Mouse (Mus musculus) limb, embryonic 14.5 days (tissue): ENCODE data around the gene Cyp2u1. TPM values are rescaled to one million over a fixed set of nuclear protein-coding genes. Genes with fewer than 3 reads are reported as not detected.

Experiments used
- ATAC-seq: fragments of 200-750 bp; cut with Nextera tagmentation; 2 replicates; pipeline ENCODE4 v1.8.0; 2017; ENCODE audit warnings: low read depth, moderate number of reproducible peaks, moderate TSS enrichment; ENCODE audit not compliant: low FRiP score
- DNase-seq: peaks from one replicate; pipeline ENCODE4 v3.0.0-alpha.2; 2015; ENCODE audit warnings: low spot score
- H3K27ac ChIP-seq: fragments of 300-500 bp; sonication (generic); replicated peaks from 2 replicates; pipeline ENCODE4 v1.5.1; 2014; ENCODE audit warnings: low read depth, mild to moderate bottlenecking, low read length, moderate library complexity, mixed read lengths
- H3K27me3 ChIP-seq: fragments of 300-500 bp; sonication (generic); 2 replicates; pipeline ENCODE4 v1.6.1; 2014; ENCODE audit warnings: low read length, mixed read lengths; ENCODE audit not compliant: control insufficient read depth, insufficient read depth
- H3K36me3 ChIP-seq: fragments of 300-500 bp; sonication (generic); 2 replicates; pipeline ENCODE4 v1.6.1; 2014; ENCODE audit warnings: mild to moderate bottlenecking, low read length, moderate library complexity, mixed read lengths; ENCODE audit not compliant: control insufficient read depth, insufficient read depth
- H3K4me1 ChIP-seq: fragments of 300-500 bp; sonication (generic); 2 replicates; pipeline ENCODE4 v1.6.1; 2014; ENCODE audit warnings: antibody characterized with exemption, low read length, mixed read lengths; ENCODE audit not compliant: control insufficient read depth, insufficient read depth
- H3K4me2 ChIP-seq: fragments of 300-500 bp; sonication (generic); replicated peaks from 2 replicates; pipeline ENCODE4 v1.6.1; 2014; ENCODE audit warnings: low read depth, mild to moderate bottlenecking, low read length, moderate library complexity; ENCODE audit not compliant: severe bottlenecking
- H3K4me3 ChIP-seq: fragments of 300-500 bp; sonication (generic); replicated peaks from 2 replicates; pipeline ENCODE4 v1.5.1; 2014; ENCODE audit warnings: low read length
- H3K9ac ChIP-seq: fragments of 300-500 bp; sonication (generic); 2 replicates; pipeline ENCODE4 v1.6.1; 2014; ENCODE audit warnings: mild to moderate bottlenecking, low read depth, low read length, moderate library complexity; ENCODE audit not compliant: severe bottlenecking
- H3K9me3 ChIP-seq: fragments of 300-500 bp; sonication (generic); 2 replicates; pipeline ENCODE4 v1.6.1; 2016; ENCODE audit warnings: low read length; ENCODE audit not compliant: control insufficient read depth
- POLR2A ChIP-seq: fragments of 200-500 bp; IDR thresholded peaks from 2 replicates; pipeline ENCODE4 v1.8.0; 2012; ENCODE audit warnings: inconsistent platforms, mild to moderate bottlenecking, moderate library complexity, borderline replicate concordance; ENCODE audit not compliant: insufficient read depth, insufficient read length; ENCODE audit errors: extremely low read depth
- WGBS: fragments of 180-500 bp; shearing (Covaris S2); extraction: QIAGEN DNeasy Blood & Tissue Kit; methylation state at CpG from one replicate; pipeline ENCODE4 v1.1.7; 2014; 5-methylcytosine and 5-hydroxymethylcytosine counted together
- polyA plus RNA-seq, 2 experiments: library from polyadenylated mRNA; depleted of rRNA in 1 of 2; stranded (reverse) in 1 of 2; unstranded in 1 of 2; fragments of >200 nt; fragmentation: Nextera tagmentation in 1 of 2; extraction: Ambion mirVana in 1 of 2; gene quantifications; 2 replicates each; pipeline versions ENCODE4 v1.2.1 to v1.2.3; 2012 to 2014

Gene Cyp2u1
- polyA plus RNA-seq, 2 experiments: 1.2 to 1.7 TPM

GRCm38 (mm10) chr3:131254991-131255390 is 48.0 kb downstream of the Cyp2u1 start:
- ATAC-seq: no peak
- 93% methylated on average over 4 of the region's 4 CpGs for WGBS
- no peak for TF ChIP-seq POLR2A

GRCm38 (mm10) chr3:131251601-131252000 is 51.4 kb downstream of the Cyp2u1 start:
- WGBS: 91% methylated on average over 7 of the region's 7 CpGs
- no peak overlapping the region for H3K4me2 ChIP-seq
- no peak overlapping the region for H3K27ac ChIP-seq
- H3K4me3 ChIP-seq: no peak overlapping the region
- no peaks in the 10 kb centered on the region for H3K27me3 ChIP-seq
- H3K9me3 ChIP-seq: no peaks in the 10 kb centered on the region
- H3K9ac ChIP-seq: no peak overlapping the region
- no peak for DNase-seq
- no peak for TF ChIP-seq POLR2A
- no peak for ATAC-seq
- H3K36me3 ChIP-seq: peaks cover 22% of the 10 kb centered on the region
- H3K4me1 ChIP-seq: no peaks in the 10 kb centered on the region

More at GRCm38 (mm10) chr3:131254991-131255390, 48.0 kb downstream of the Cyp2u1 start:
- Histone ChIP-seq H3K36me3 (0 out of 2 replicates have a peak, but pooled peaks cover 5% of the 10 kb centered on the region), H3K9me3 (no peaks in the 10 kb centered on the region), H3K4me3 (no peak overlapping the region), H3K27me3 (no peaks in the 10 kb centered on the region), H3K27ac (no peak overlapping the region), H3K4me1 (no peaks in the 10 kb centered on the region), H3K9ac (no peak overlapping the region), H3K4me2 (no peak overlapping the region)
- no peak for DNase-seq

GRCm38 (mm10) chr3:131250978-131251377 is 52.0 kb downstream of the Cyp2u1 start:
- no peak for DNase-seq
- no peak overlapping the region for H3K27ac ChIP-seq
- 88% methylated on average over 13 of the region's 13 CpGs for WGBS
- no peaks in the 10 kb centered on the region for H3K9me3 ChIP-seq
- no peak overlapping the region for H3K4me2 ChIP-seq
- no peak overlapping the region for H3K4me3 ChIP-seq
- H3K4me1 ChIP-seq: no peaks in the 10 kb centered on the region
- H3K27me3 ChIP-seq: no peaks in the 10 kb centered on the region
- no peak for ATAC-seq
- H3K9ac ChIP-seq: no peak overlapping the region
- H3K36me3 ChIP-seq: peaks cover 22% of the 10 kb centered on the region
- no peak for TF ChIP-seq POLR2A

DNA sequence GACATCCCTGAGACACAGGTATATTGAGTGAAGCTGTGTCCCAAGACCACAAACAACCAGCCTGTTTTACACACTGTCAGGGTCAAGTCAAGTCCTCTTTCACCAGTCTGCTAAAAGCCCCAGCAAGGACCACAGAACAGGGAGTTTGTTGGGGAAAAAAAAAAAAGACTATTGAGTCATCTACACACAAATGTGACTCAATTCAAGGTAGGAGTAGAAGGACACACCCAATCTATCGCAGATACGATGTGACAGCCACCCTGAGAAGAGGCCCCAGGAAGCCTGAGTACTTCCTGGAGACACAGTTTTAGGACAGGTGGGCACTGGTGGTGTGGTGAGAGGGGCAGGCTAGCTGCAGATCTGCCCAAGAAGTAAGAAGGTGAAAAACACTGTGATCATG is 52.7 kb downstream of the Cyp2u1 start:
- DNase-seq: no peak
- Histone ChIP-seq H3K36me3 (peaks cover 22% of the 10 kb centered on the region), H3K4me3 (no peak overlapping the region), H3K9me3 (no peaks in the 10 kb centered on the region), H3K4me1 (no peaks in the 10 kb centered on the region), H3K9ac (no peak overlapping the region), H3K27me3 (no peaks in the 10 kb centered on the region), H3K4me2 (no peak overlapping the region), H3K27ac (no peak overlapping the region)
- 86% methylated on average over 2 of the region's 2 CpGs for WGBS
- ATAC-seq: no peak
- no peak for TF ChIP-seq POLR2A

- no peak for ATAC-seq
- Histone ChIP-seq H3K9ac (no peak overlapping the region), H3K9me3 (no peaks in the 10 kb centered on the region), H3K27me3 (no peaks in the 10 kb centered on the region), H3K4me1 (no peaks in the 10 kb centered on the region), H3K27ac (no peak overlapping the region), H3K4me2 (no peak overlapping the region), H3K4me3 (no peak overlapping the region), H3K36me3 (peaks cover 27% of the 10 kb centered on the region)
- TF ChIP-seq POLR2A: no peak
- 89% methylated on average over 10 of the region's 10 CpGs for WGBS
- DNase-seq: no peak
These were observed 54.6 kb downstream of the Cyp2u1 start for GRCm38 (mm10) chr3:131248444-131248843.

DNA sequence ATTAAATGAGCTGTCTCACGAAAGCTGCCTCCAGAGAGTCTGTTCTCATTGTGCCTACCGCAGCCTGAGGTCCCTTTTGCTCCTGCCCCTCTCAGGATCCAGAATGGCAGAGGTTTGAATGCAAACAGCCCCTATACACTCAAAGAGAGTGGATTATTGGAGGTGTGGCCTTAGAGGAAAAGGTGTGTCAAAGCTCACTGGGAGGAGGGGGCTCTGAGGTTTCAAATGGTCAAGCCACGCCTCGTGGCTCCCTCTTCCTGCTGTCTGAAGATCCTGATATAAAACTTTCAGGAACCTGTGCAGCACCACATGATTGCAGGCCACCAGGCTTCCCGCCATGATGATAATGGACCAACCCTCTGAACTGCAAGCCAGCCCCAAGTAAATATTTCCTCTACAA is 55.2 kb downstream of the Cyp2u1 start:
- DNase-seq (no peak), ATAC-seq (no peak)
- H3K9me3 ChIP-seq: no peaks in the 10 kb centered on the region
- 90% methylated on average over 5 of the region's 5 CpGs for WGBS
- H3K9ac ChIP-seq: no peak overlapping the region
- H3K36me3 ChIP-seq: peaks cover 27% of the 10 kb centered on the region
- H3K4me3 ChIP-seq: no peak overlapping the region
- H3K27me3 ChIP-seq: no peaks in the 10 kb centered on the region
- no peaks in the 10 kb centered on the region for H3K4me1 ChIP-seq
- H3K4me2 ChIP-seq: no peak overlapping the region
- H3K27ac ChIP-seq: no peak overlapping the region
- TF ChIP-seq POLR2A: no peak
